Mouse (Mus musculus) lung, embryonic 16.5 days (tissue): ENCODE data around the gene Gtf3a. TPM values are rescaled to one million over a fixed set of nuclear protein-coding genes. Genes with fewer than 3 reads are reported as not detected.
"Not testable (repeated sequence)": the region's sequence is repeated elsewhere in the genome, so short reads cannot be mapped to it uniquely, and the experiment has no call there.

Source experiments
- ATAC-seq: fragments of 200-750 bp; cut with Nextera tagmentation; 2 replicates; pipeline ENCODE4 v1.8.0; 2017; ENCODE audit warnings: low read depth, mild to moderate bottlenecking, moderate library complexity
- H3K27ac ChIP-seq: fragments of 300-500 bp; sonication (generic); 2 replicates; pipeline ENCODE4 v1.5.1; 2014; ENCODE audit warnings: mild to moderate bottlenecking, control low read depth, low read length
- H3K27me3 ChIP-seq: fragments of 300-500 bp; sonication (generic); 2 replicates; pipeline ENCODE4 v1.6.1; 2014; ENCODE audit warnings: low read depth, low read length, mixed read lengths; ENCODE audit not compliant: control insufficient read depth, insufficient read depth
- H3K36me3 ChIP-seq: fragments of 300-500 bp; sonication (generic); 2 replicates; pipeline ENCODE4 v1.6.1; 2014; ENCODE audit warnings: low read length; ENCODE audit not compliant: control insufficient read depth, insufficient read depth
- H3K4me1 ChIP-seq: fragments of 300-500 bp; sonication (generic); replicated peaks from 2 replicates; pipeline ENCODE4 v1.6.1; 2014; ENCODE audit warnings: low read length, mixed read lengths; ENCODE audit not compliant: control insufficient read depth, insufficient read depth
- H3K4me2 ChIP-seq: fragments of 300-500 bp; sonication (generic); 2 replicates; pipeline ENCODE4 v1.6.1; 2014; ENCODE audit warnings: low read depth, low read length, control low read depth
- H3K4me3 ChIP-seq: fragments of 300-500 bp; sonication (generic); 2 replicates; pipeline ENCODE4 v1.5.1; 2014; ENCODE audit warnings: mild to moderate bottlenecking, low read length, control low read depth
- H3K9ac ChIP-seq: fragments of 300-500 bp; sonication (generic); 2 replicates; pipeline ENCODE4 v1.6.1; 2014; ENCODE audit warnings: low read length, control low read depth
- H3K9me3 ChIP-seq: fragments of 300-500 bp; sonication (generic); 2 replicates; pipeline ENCODE4 v1.6.1; 2016; ENCODE audit warnings: low read length; ENCODE audit not compliant: control insufficient read depth
- WGBS: fragments of 180-500 bp; shearing (Covaris S2); extraction: QIAGEN DNeasy Blood & Tissue Kit; methylation state at CpG from one replicate; pipeline ENCODE4 v1.1.7; 2014; 5-methylcytosine and 5-hydroxymethylcytosine counted together
- polyA plus RNA-seq: library from polyadenylated mRNA; unstranded; fragments of >200 nt; fragmentation: Nextera tagmentation; extraction: Ambion mirVana; gene quantifications from 2 replicates; pipeline ENCODE4 v1.2.1, GENCODE M21; 2015

The Gtf3a gene
- polyA plus RNA-seq, 1 experiment from 2014 or later, result 121 TPM

DNA sequence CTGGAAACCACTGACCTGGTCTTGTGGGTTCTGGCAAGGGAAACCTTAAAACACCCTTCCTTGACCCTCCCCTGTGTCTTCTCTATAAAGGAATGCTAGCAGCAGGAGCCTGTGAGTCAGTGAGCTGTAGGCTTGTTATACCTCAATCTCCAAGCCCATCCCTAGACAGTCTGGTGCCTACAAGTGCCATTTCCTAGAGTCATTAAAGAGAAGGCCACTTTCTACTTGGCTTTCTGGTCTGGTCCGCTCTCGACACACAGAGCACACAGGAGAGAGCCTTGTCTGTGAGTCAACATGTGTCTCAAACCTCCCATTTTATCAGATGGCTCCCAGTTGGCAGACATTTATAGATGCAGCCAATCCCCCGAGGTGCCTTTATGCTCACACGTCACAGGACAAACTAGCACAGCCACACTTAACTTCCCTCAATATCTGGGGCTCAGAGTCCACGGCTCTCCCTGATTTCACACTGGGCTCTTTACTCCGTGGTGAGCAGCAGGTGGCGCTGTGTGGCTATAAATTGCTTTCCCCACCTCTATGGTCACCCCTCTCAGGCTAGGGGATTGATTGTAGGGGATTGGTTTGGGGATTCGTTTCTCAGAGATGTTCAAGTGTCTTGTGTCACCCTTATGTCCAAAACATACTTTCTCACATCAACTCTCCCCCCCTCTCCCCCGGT lies 34.2 kb upstream of the Gtf3a start:
- ATAC-seq, result no peak

DNA sequence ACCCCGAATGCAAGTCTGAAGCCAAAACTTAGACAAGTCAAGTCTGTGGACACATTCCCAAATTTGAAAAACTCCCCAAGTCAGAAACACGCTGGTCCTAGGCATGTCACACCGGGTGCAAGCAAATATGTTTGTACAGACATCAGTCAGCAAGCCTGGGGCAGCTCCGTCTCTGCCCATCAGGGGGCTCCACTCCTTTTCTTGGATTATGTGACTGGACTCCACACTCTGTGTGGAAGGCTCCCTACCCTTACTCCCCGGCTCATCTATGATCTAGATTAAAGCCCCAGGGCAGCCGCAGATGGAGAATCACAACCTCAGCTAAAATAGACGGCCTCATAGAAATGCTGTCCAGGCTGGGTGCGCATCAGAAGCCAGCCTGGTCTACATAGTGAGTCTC lies 32.2 kb upstream of the Gtf3a start:
- ATAC-seq, result no peak
- Histone ChIP-seq H3K36me3 (no peaks in the 10 kb centered on the region), H3K9me3 (no peaks in the 10 kb centered on the region), H3K4me3 (no peak overlapping the region), H3K9ac (no peak overlapping the region), H3K27ac (no peak overlapping the region), H3K4me1 (peaks cover 12% of the 10 kb centered on the region), H3K27me3 (no peaks in the 10 kb centered on the region; the same call in 1 of the 2 replicates), H3K4me2 (no peak overlapping the region)
- 52% methylated on average over 8 of the region's 8 CpGs for WGBS

More for the DNA sequence above, 34.2 kb upstream of the Gtf3a start:
- no peaks in the 10 kb centered on the region for H3K36me3 ChIP-seq
- no peaks in the 10 kb centered on the region for H3K27me3 ChIP-seq
- H3K27ac ChIP-seq, result no peak overlapping the region
- WGBS, result 23% methylated on average over 9 of the region's 9 CpGs
- H3K9me3 ChIP-seq, result no peaks in the 10 kb centered on the region
- H3K4me1 ChIP-seq, result peaks cover 8% of the 10 kb centered on the region
- no peak overlapping the region for H3K4me2 ChIP-seq
- H3K4me3 ChIP-seq, result no peak overlapping the region
- H3K9ac ChIP-seq, result no peak overlapping the region

- Histone ChIP-seq H3K4me3 (no peak overlapping the region), H3K4me1 (peaks cover 11% of the 10 kb centered on the region), H3K36me3 (no peaks in the 10 kb centered on the region), H3K27ac (no peak overlapping the region), H3K27me3 (no peaks in the 10 kb centered on the region; the same call in 1 of the 2 replicates), H3K9me3 (no peaks in the 10 kb centered on the region), H3K4me2 (no peak overlapping the region), H3K9ac (no peak overlapping the region)
- ATAC-seq, result no peak
- 13% methylated on average over 6 of the region's 6 CpGs for WGBS
Measured at GRCm38 (mm10) chr5:146916806-146917205, 31.7 kb upstream of the Gtf3a start.

DNA sequence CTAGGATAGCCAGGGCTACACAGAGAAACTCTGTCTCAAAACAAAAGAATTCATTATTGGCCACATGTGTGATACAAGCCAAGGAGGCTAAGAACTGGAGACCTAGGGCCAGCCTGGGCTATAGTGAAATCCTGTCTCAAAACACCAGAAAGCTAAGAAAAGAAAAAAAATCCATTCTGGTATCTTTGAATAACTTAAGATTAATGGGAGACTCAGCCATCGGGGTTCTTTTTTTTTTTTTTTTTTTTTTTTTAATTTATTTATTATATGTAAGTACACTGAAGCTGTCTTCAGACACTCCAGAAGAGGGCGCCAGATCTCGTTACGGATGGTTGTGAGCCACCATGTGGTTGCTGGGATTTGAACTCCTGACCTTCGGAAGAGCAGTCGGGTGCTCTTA lies 31.1 kb upstream of the Gtf3a start:
- H3K4me3 ChIP-seq, H3K36me3 ChIP-seq, H3K27me3 ChIP-seq, ATAC-seq, H3K4me2 ChIP-seq, H3K4me1 ChIP-seq, H3K9ac ChIP-seq, H3K27ac ChIP-seq, H3K9me3 ChIP-seq: not testable (repeated sequence)
- 67% methylated on average over 6 of the region's 6 CpGs for whole genome bisulfite sequencing

DNA sequence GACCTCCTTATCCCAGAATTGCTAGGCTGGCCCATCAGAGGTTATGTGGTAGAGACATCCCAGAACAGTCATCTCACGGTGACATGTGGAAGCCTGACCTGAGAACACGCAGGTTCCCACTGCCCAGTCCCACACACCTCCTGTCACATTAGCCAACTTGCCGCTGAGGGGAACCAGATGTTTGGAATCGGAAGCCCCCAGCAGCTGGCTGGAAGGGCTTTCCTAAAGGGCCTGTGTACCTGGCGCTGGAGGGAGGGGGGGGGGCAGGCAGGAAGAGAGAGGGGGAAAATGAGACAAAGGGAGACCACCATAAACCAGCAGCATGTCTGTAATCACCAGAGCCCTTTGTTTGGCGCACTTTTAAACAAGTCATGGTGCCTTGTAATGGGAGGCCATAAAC lies 28.6 kb upstream of the Gtf3a start:
- H3K4me3 ChIP-seq, result no peak overlapping the region; the same call in 1 of the 2 replicates
- H3K4me1 ChIP-seq, result peaks cover 6% of the 10 kb centered on the region
- WGBS, result 14% methylated on average over 6 of the region's 6 CpGs
- H3K9me3 ChIP-seq, result no peaks in the 10 kb centered on the region
- H3K9ac ChIP-seq, result no peak overlapping the region
- no peak for ATAC-seq
- H3K4me2 ChIP-seq, result peak overlapping the region; percentile 58
- H3K27ac ChIP-seq, result no peak overlapping the region
- no peaks in the 10 kb centered on the region for H3K36me3 ChIP-seq
- no peaks in the 10 kb centered on the region; the same call in 1 of the 2 replicates for H3K27me3 ChIP-seq

- peak overlapping the region; percentile 30 for H3K4me3 ChIP-seq
- no peak overlapping the region for H3K27ac ChIP-seq
- no peaks in the 10 kb centered on the region for H3K9me3 ChIP-seq
- no peaks in the 10 kb centered on the region; the same call in 1 of the 2 replicates for H3K27me3 ChIP-seq
- no peaks in the 10 kb centered on the region for H3K36me3 ChIP-seq
- peak overlapping the region; percentile 45; the same call in 1 of the 2 replicates for H3K9ac ChIP-seq
- WGBS, result 1% methylated on average over 24 of the region's 27 CpGs
- H3K4me1 ChIP-seq, result peaks cover 6% of the 10 kb centered on the region
- peak overlapping the region; percentile 58 for H3K4me2 ChIP-seq
- peak; percentile 12; the same call in 1 of the 2 replicates for ATAC-seq
Measured at GRCm38 (mm10) chr5:146920314-146921161, 27.9 kb upstream of the Gtf3a start.

GRCm38 (mm10) chr5:146921224-146921623 lies 27.2 kb upstream of the Gtf3a start:
- H3K4me2 ChIP-seq, result no peak overlapping the region

GRCm38 (mm10) chr5:146923547-146923946 lies 24.9 kb upstream of the Gtf3a start:
- Histone ChIP-seq H3K4me1 (peaks cover 6% of the 10 kb centered on the region), H3K9me3 (no peaks in the 10 kb centered on the region), H3K4me3 (no peak overlapping the region), H3K36me3 (no peaks in the 10 kb centered on the region), H3K9ac (no peak overlapping the region), H3K4me2 (no peak overlapping the region), H3K27me3 (no peaks in the 10 kb centered on the region; the same call in 1 of the 2 replicates), H3K27ac (no peak overlapping the region)
- WGBS, result 45% methylated on average over 5 of the region's 5 CpGs
- ATAC-seq, result no peak

More at GRCm38 (mm10) chr5:146921224-146921623, 27.2 kb upstream of the Gtf3a start:
- Histone ChIP-seq H3K36me3 (no peaks in the 10 kb centered on the region), H3K9ac (no peak overlapping the region), H3K9me3 (no peaks in the 10 kb centered on the region), H3K27ac (no peak overlapping the region), H3K4me1 (peaks cover 6% of the 10 kb centered on the region), H3K27me3 (no peaks in the 10 kb centered on the region; the same call in 1 of the 2 replicates), H3K4me3 (no peak overlapping the region)
- 49% methylated on average over 8 of the region's 8 CpGs for WGBS
- no peak for ATAC-seq

- no peaks in the 10 kb centered on the region for H3K4me1 ChIP-seq
- no peak overlapping the region for H3K4me3 ChIP-seq
- no peaks in the 10 kb centered on the region for H3K36me3 ChIP-seq
- 87% methylated on average over 5 of the region's 5 CpGs for WGBS
- H3K9me3 ChIP-seq, result no peaks in the 10 kb centered on the region
- H3K27ac ChIP-seq, result no peak overlapping the region
- H3K4me2 ChIP-seq, result no peak overlapping the region
- no peak overlapping the region for H3K9ac ChIP-seq
- no peaks in the 10 kb centered on the region for H3K27me3 ChIP-seq
- ATAC-seq, result no peak
Measured at GRCm38 (mm10) chr5:146926673-146927072, 21.8 kb upstream of the Gtf3a start.
